Mouse (Mus musculus) liver, adult 2 months (tissue): Measurements from ENCODE around the gene Myl6. TPM values are rescaled to one million over a fixed set of nuclear protein-coding genes. Genes with fewer than 3 reads are reported as not detected.
"Not testable (repeated sequence)": the region's sequence is repeated elsewhere in the genome, so short reads cannot be mapped to it uniquely, and the experiment has no call there.

Experiments
- DNase-seq: peaks from one replicate; pipeline ENCODE4 v3.0.0-alpha.2; 2011; ENCODE audit warnings: low read depth, low spot score; ENCODE audit errors: extremely low read depth
- H3K27ac ChIP-seq: fragments of 200-500 bp; replicated peaks from 2 replicates; pipeline ENCODE4 v1.5.1; 2012; ENCODE audit warnings: low read depth, mild to moderate bottlenecking, control low read depth, inconsistent platforms, low read length; ENCODE audit not compliant: insufficient read depth
- H3K27me3 ChIP-seq: fragments of 200-500 bp; 2 replicates; pipeline ENCODE4 v1.6.1; 2012; ENCODE audit warnings: mild to moderate bottlenecking, moderate library complexity, low read length, inconsistent platforms; ENCODE audit not compliant: control insufficient read depth, insufficient read depth
- H3K36me3 ChIP-seq: fragments of 200-500 bp; 2 replicates; pipeline ENCODE4 v1.6.1; 2012; ENCODE audit warnings: low read length, inconsistent platforms; ENCODE audit not compliant: control insufficient read depth, insufficient read depth
- H3K4me1 ChIP-seq: fragments of 200-500 bp; 2 replicates; pipeline ENCODE4 v1.6.1; 2011; ENCODE audit warnings: low read length; ENCODE audit not compliant: control insufficient read depth, insufficient read depth
- H3K4me3 ChIP-seq: fragments of 200-500 bp; 2 replicates; pipeline ENCODE4 v1.5.1; 2011; ENCODE audit warnings: low read depth, mild to moderate bottlenecking, control low read depth, low read length, moderate library complexity; ENCODE audit not compliant: insufficient read depth
- H3K79me2 ChIP-seq: fragments of 200-500 bp; 2 replicates; pipeline ENCODE4 v1.6.1; 2012; ENCODE audit warnings: inconsistent platforms, mild to moderate bottlenecking, low read length, moderate library complexity; ENCODE audit not compliant: control insufficient read depth, insufficient read depth
- H3K9ac ChIP-seq: fragments of 200-500 bp; 2 replicates; pipeline ENCODE4 v1.6.1; 2012; ENCODE audit warnings: low read depth, mild to moderate bottlenecking, control low read depth, inconsistent platforms, low read length
- CTCF ChIP-seq: fragments of 200-500 bp; IDR thresholded peaks from 2 replicates; pipeline ENCODE4 v1.5.1; 2011; ENCODE audit warnings: low read depth, low read length, control low read depth
- POLR2A ChIP-seq: fragments of 200-500 bp; IDR thresholded peaks from 2 replicates; pipeline ENCODE4 v1.6.1; 2011; ENCODE audit warnings: low read length, control low read depth; ENCODE audit not compliant: insufficient read depth; ENCODE audit errors: extremely low read depth
- WGBS: fragments of 180-500 bp; shearing (Covaris S2); methylation state at CpG from one replicate; pipeline ENCODE4 v1.1.7; 2018; 5-methylcytosine and 5-hydroxymethylcytosine counted together
- polyA plus RNA-seq: library from polyadenylated mRNA; depleted of rRNA; stranded (reverse); fragments of >200 nt; gene quantifications from 2 replicates; pipeline ENCODE4 v1.2.3, GENCODE M21; 2012
- total RNA-seq: library from RNA; depleted of rRNA; stranded (reverse); fragments of >200 nt; gene quantifications from 2 replicates; pipeline ENCODE4 v1.2.3, GENCODE M21; 2014

The Myl6 gene
- total and polyA plus RNA-seq, 2 experiments = 556 to 575 TPM

DNA sequence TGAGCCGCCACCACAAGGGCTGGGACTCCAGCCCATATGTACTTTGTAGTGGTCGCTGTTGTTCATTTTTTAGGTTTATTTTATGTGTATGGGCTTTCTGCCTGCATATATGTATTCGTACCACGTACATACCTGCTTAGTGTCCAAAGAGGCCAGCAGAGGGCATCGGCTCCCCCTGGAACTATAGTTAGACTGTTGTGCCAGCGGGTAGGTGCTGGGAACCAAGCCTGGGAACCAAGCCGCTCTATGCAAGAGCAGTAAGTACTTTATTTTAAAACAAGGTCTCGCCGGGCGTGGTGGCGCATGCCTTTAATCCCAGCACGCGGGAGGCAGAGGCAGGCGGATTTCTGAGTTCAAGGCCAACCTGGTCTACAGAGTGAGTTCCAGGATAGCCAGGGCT, 12.0 kb upstream of the Myl6 start:
- no peak overlapping the region for H3K9ac ChIP-seq
- H3K4me1 ChIP-seq = peaks cover 10% of the 10 kb centered on the region
- WGBS = 97% methylated on average over 14 of the region's 14 CpGs
- H3K36me3 ChIP-seq = 0 out of 2 replicates have a peak, but pooled peaks cover 2% of the 10 kb centered on the region
- TF ChIP-seq POLR2A = no peak
- TF ChIP-seq CTCF = peak; percentile 13; the same call in 1 of the 2 replicates
- H3K4me3 ChIP-seq = no peak overlapping the region
- no peak for DNase-seq
- no peaks in the 10 kb centered on the region for H3K27me3 ChIP-seq
- peaks cover 4% of the 10 kb centered on the region; the same call in 1 of the 2 replicates for H3K79me2 ChIP-seq
- no peak overlapping the region for H3K27ac ChIP-seq

DNA sequence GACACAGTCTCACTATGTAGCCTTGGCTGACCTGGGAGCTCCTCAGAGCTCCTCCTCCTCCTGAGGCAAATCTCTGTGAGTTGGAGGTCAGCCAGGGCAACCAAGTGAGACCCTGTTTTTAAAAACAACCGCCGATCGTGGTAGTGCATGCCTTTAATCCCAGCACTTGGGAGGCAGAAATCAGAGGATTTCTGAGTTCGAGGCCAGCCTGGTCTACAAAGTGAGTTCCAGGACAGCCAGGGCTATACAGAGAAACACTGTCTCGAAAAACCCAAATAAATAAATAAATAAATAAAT, 11.4 kb upstream of the Myl6 start:
- H3K27me3 ChIP-seq, H3K79me2 ChIP-seq, DNase-seq, H3K36me3 ChIP-seq, H3K9ac ChIP-seq, H3K27ac ChIP-seq, H3K4me3 ChIP-seq: not testable (repeated sequence)
- 94% methylated on average over 5 of the region's 5 CpGs for WGBS
- peaks cover 10% of the 10 kb centered on the region for H3K4me1 ChIP-seq

DNA sequence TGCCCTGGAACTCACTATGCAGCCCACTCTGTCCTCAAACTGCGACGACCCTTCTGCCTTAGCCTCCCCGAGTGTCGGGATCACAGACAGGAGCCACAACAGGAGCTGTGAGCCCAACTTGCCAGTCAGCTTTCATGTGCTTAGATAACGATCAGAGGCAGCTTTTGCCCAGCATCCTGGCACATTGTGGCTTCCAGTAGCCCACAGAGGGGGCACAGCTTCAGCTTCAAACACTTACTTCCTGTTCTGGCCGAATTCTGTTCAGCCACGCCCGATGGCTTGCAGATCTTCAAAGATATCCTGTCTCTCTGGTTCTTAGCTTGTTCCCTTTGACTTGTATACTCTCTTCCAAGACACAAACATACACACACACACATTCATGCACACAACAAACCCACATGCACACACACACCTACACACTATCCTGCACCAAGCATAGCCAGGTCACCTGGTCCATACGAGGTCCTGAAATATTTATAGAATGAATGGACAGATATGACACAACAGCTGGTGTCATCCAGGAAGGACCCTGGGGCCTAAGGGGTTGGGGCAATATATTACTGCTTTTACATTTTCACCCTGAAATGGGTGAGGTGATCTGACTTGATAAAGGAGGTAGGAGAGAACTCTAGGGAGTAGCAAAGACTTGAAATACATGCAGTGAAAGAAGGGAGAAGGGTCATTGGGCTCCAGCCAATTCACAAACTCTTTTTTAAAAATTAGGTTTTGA, 10.9 kb upstream of the Myl6 start:
- DNase-seq = no peak
- Histone ChIP-seq H3K27ac (peak overlapping the region; percentile 53), H3K79me2 (peaks cover 4% of the 10 kb centered on the region; the same call in 1 of the 2 replicates), H3K36me3 (0 out of 2 replicates have a peak, but pooled peaks cover 2% of the 10 kb centered on the region), H3K4me1 (peaks cover 13% of the 10 kb centered on the region), H3K9ac (peak overlapping the region; percentile 57), H3K27me3 (no peaks in the 10 kb centered on the region), H3K4me3 (no peak overlapping the region)
- 62% methylated on average over 9 of the region's 9 CpGs for WGBS
- TF ChIP-seq CTCF (no peak), POLR2A (no peak)

DNA sequence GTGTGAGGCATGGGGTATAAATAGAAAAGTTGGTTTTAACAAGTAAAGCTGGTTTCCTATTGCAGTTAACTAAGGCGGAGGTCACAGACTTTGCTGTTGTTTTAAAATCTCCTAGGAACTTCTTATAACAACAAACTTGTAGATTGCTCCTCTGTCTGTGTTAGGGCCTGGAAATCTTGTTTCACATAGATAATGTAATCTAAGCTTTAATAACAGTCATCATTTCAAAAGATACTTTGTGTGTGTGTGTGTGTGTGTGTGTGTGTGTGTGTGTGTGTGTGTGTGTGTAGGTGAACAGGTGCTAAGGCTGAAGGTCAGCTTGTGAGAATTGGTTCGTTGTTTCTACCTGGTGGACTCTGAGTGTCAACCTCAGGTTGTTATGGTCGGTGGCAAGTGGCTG, 10.1 kb upstream of the Myl6 start:
- 41% methylated on average over 3 of the region's 3 CpGs for WGBS
- TF ChIP-seq CTCF = no peak
- no peak for TF ChIP-seq POLR2A
- Histone ChIP-seq H3K36me3 (no peaks in the 10 kb centered on the region), H3K4me1 (peaks cover 15% of the 10 kb centered on the region), H3K9ac (no peak overlapping the region), H3K27me3 (no peaks in the 10 kb centered on the region), H3K27ac (peak overlapping the region; percentile 53), H3K79me2 (peaks cover 4% of the 10 kb centered on the region; the same call in 1 of the 2 replicates), H3K4me3 (no peak overlapping the region)
- no peak for DNase-seq

DNA sequence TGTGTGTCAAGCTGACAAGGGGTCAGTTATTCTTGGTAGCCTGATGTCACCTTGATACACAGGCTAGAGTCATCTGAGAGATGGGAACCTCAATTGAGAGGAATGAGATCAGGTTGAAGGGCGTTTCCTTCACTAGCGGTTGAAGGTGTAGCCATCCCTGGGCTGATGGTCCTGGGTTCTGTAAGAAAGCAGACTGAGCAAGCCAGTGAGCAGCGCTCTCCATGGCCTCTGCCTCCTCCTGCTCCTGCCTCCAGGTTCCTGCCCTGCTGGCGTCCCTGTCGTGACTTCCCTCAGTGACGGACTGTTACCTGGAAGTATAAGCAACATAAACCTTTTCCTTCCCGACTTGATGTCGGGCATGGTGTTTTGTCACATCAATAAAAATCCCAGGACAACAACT, 9.6 kb upstream of the Myl6 start:
- Histone ChIP-seq H3K9ac (0 out of 2 replicates have a peak overlapping the region, but pooled peaks have one; percentile 1), H3K79me2 (peaks cover 4% of the 10 kb centered on the region; the same call in 1 of the 2 replicates), H3K4me3 (peak overlapping the region; percentile 14; the same call in 1 of the 2 replicates), H3K27me3 (no peaks in the 10 kb centered on the region), H3K36me3 (no peaks in the 10 kb centered on the region), H3K27ac (peak overlapping the region; percentile 19; the same call in 1 of the 2 replicates), H3K4me1 (peaks cover 15% of the 10 kb centered on the region)
- DNase-seq = no peak
- TF ChIP-seq CTCF = no peak
- no peak for TF ChIP-seq POLR2A
- 75% methylated on average over 8 of the region's 8 CpGs for WGBS

DNA sequence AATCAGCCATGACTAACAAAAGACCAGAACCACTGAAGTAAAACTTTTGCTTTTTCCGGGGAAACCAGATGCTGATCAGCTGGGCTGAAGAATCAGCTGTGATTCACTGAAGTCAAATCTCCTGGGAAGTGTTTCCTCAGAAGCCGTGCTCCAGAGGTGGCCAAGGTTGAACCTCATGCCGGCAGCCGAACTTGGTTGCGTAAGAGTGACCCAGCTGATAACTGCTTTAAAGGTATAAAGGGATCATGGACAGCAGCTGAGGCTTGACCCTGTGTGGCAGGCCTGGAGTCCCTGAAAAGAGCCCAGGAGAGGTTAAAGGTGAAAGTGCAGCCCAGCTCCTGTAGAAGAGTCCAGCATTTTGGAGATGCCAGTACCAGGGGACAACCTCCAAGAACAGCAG, 8.4 kb upstream of the Myl6 start:
- no peak overlapping the region for H3K4me3 ChIP-seq
- 13% methylated on average over 5 of the region's 5 CpGs for WGBS
- H3K27me3 ChIP-seq = no peaks in the 10 kb centered on the region
- peaks cover 4% of the 10 kb centered on the region; the same call in 1 of the 2 replicates for H3K79me2 ChIP-seq
- H3K27ac ChIP-seq = peak overlapping the region; percentile 90
- TF ChIP-seq POLR2A = no peak
- no peak for TF ChIP-seq CTCF
- peak; percentile 98 for DNase-seq
- H3K9ac ChIP-seq = peak overlapping the region; percentile 30; the same call in 1 of the 2 replicates
- H3K4me1 ChIP-seq = peaks cover 16% of the 10 kb centered on the region
- no peaks in the 10 kb centered on the region for H3K36me3 ChIP-seq
